Mouse (Mus musculus): Measurements from ENCODE around the gene Irak2.

DNA sequence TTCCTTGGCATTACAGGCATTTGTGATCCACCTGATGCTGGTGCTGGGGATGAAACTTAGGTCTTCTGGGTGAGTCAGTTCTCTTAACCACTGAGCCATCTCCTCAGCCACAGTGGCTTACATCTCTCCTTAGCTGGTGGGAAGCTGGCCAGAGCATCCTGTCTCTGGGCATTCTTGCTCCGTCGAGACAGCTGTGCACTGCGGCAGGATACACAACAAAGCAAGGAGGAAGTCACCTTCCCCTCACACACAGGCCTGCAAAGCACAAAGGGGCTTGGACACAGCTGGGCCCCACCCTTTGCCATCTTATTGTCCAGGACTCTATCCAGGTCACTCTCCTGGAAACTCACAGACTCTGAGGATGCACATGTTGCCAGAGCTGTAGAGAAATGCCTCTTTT lies 20.0 kb downstream of the Irak2 start:
- TF ChIP-seq GATA1 (IDR thresholded peaks at IDR 0.05; ENCODE audit: borderline replicate concordance, low read length) (no peak), FLI1 (IDR thresholded peaks at IDR 0.05; ENCODE audit: low read length) (no peak)

Data from megakaryocyte, embryonic 14.5 days (primary cell).